Mouse (Mus musculus) gastrocnemius, postnatal 36 days (tissue): ENCODE measurements at regions not wholly inside any gene's neighbourhood (a gene's known extent, or its start where the extent isn't known, plus 50 kb on each side); places are given as distances from the start of the nearest gene placed in this dataset.
A peak's percentile ranks its signal among the peaks of the same experiment; 100 is the strongest.
"Not testable (repeated sequence)": the region's sequence is repeated elsewhere in the genome, so short reads cannot be mapped to it uniquely, and the experiment has no call there.

Experiments
- DNase-seq, 2 experiments: peaks; one replicate each; pipeline ENCODE4 v3.0.0; 2022
- intact Hi-C: fragments of 180-260 bp; cut with DNase I; formaldehyde crosslinking; loops from one replicate; pipeline ENCODE4 v1.15.1; 2025

DNA sequence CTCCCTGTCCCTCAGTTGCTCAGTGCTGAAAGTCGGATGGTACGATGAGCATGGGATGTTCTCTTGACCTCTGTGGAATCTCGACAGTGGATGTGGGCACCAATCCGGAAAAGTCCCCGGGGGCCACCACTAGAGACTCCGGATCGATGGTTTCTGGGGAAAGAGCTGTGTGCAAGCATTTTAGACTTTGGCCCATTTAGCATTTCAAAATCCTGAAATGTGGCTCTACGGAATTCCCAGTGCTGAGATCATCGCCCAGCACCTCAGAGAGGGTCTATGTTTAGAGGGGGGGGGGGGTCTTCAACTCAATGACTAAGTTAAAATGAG, 68.6 kb downstream of the Tomm20 start:
- intact Hi-C loops: loop anchor here (5.0 kb wide), 2 partner anchors 35 to 40 kb away; no protein-coding TSS in a partner anchor
- no peak for DNase-seq

DNA sequence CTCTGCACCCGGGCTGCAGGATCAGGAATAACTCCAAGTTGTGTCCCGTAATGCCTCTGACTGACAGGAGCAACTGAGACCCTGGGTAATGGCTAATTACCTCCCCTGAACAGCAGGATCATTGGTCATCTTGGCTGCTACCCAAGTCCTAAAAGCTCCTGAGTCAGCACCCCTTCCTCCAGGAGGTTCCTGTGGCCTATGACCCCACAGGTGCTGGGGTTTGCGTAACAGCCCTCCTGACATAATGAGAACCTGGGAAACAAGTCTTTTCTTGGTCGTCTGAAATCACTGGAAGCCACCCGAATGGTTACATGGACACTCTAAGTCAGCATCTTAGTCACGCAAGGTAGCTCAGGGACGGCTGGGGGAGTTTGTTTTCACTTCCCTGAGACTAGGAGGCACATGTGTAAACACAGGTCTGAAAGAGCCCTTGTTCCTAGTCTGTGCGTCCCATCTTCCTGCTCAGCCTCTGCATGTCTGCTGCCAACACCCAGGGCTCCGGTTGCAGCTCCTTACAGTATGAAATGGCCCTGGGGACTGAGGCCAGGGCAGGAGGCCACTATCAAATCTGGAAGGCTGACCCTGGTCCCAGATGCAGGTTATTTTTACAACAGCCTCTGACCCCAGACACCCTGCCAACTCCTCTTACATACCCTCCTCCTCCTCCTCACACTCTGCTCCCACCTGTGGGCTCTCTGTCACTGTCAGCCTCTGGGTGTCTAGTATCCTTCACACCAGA, 69.2 kb downstream of the Tomm20 start:
- intact Hi-C loops: loop anchor here (5.0 kb wide), 2 partner anchors 34 to 41 kb away; no protein-coding TSS in a partner anchor
- DNase-seq: peak; percentile 58 to 60

- intact Hi-C loops: loop anchor here (5.0 kb wide), 2 partner anchors 33 to 42 kb away; no protein-coding TSS in a partner anchor
- no peak for DNase-seq
Measured at GRCm38 (mm10) chr8:126875491-126876155, 70.0 kb downstream of the Tomm20 start.

- intact Hi-C loops: loop anchor here (5.0 kb wide), 2 partner anchors 33 to 42 kb away; no protein-coding TSS in a partner anchor
- no peak for DNase-seq
Measured at GRCm38 (mm10) chr8:126874846-126875245, 70.8 kb downstream of the Tomm20 start.

DNA sequence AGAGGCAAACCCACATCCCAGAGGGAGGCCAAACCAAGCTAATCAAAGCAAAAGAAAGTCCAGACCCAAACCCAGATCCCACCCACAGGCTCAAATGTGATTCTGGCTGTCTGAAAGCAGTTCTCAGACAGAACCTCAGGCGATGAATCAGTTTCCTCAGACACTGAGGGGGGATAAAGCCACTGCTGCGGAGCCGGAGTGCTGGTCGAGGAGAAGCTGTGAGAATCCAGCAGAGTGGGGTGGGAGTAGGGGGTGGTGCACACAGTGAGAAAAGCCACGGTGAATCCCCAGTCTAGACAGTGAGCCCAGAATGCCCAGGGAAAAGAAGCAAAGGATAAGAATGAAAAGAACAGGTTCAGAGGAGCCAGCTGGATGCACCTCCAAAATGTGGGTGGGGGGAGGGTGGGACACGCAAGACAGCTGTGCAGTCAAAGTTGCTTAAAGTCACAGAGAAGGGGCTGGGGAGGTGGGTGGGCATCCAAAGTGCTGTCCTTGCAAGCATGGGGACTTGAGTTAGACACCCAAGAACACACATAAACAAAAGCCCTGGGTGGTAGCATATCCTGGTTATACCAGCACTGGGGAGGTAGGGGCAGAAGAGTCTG, 71.4 kb downstream of the Tomm20 start:
- DNase-seq: no peak
- intact Hi-C loops: no loop called here

GRCm38 (mm10) chr8:126873306-126873705, 72.3 kb downstream of the Tomm20 start:
- intact Hi-C loops: no loop called here
- DNase-seq: no peak

DNA sequence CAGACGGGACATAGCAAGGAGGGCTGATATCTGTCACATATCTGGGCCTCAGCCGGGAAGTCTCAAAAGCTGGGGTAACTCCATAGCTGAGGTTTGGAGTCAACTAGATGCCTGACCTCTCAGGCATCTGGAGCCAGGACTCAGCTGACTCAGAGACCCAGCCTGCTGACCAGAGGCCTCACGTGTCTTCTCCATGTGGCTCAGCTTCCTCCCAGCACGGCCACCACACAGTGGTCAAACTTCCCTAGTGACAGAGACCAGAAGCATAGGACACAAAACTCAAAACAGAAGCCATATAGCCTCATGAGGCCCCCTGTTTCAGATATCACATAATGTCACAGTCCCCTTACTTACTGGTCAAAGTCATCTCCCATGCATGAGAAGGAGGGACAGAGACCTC, 73.1 kb downstream of the Tomm20 start:
- intact Hi-C loops: no loop called here
- DNase-seq: peak; percentile 42 to 61

DNA sequence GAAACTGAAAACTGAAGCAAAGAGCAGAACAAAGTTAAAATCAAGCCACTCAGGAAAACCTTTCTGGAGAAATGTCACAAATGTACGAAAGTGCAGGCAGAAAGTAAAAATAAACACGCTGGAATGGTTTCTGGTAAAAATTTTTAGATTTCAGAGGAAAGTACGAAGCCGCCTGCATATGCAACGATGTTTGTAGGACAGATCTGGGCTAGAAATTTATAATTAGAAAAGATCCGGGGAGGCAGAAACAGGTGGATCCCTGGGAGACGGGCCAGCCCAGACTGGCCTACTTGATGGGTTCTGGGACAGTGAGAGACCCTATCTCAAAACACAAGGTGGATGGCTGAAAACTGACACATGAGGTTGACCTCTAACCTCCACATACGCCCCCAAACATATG, 73.5 kb downstream of the Tomm20 start:
- no peak for DNase-seq
- intact Hi-C loops: no loop called here

GRCm38 (mm10) chr8:126869464-126869850, 76.2 kb downstream of the Tomm20 start:
- intact Hi-C loops: no loop called here
- DNase-seq: no peak

DNA sequence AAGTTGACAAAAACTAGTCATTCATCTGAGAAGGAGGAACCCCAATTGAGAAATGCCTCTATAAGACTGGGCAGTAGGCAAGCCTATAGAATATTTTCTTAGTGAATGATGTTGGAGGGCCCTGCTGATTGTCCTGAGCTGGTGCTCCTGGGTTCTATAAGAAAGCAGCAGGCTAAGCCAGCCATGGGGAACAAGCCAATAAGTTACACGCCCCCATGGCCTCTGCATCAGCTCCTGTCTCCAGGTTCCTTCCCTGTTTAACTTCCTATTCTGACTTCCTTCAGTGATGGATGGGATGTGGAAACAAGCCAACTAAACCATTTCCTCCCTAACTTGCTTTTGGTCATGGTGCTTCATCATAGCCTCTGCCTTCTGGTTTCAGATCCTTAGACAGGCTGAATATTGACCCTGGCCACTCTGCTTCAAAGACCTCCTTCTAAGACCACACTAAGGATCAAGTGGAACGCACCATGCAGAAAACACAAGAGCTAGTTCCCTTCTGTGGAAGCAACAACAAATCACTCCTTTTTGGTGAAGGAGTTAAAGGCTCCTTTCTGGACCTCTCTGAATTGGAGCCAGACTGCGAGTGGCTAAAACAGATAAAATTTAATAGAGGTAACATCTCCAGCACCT, 76.7 kb downstream of the Tomm20 start:
- no peak for DNase-seq
- intact Hi-C loops: no loop called here

DNA sequence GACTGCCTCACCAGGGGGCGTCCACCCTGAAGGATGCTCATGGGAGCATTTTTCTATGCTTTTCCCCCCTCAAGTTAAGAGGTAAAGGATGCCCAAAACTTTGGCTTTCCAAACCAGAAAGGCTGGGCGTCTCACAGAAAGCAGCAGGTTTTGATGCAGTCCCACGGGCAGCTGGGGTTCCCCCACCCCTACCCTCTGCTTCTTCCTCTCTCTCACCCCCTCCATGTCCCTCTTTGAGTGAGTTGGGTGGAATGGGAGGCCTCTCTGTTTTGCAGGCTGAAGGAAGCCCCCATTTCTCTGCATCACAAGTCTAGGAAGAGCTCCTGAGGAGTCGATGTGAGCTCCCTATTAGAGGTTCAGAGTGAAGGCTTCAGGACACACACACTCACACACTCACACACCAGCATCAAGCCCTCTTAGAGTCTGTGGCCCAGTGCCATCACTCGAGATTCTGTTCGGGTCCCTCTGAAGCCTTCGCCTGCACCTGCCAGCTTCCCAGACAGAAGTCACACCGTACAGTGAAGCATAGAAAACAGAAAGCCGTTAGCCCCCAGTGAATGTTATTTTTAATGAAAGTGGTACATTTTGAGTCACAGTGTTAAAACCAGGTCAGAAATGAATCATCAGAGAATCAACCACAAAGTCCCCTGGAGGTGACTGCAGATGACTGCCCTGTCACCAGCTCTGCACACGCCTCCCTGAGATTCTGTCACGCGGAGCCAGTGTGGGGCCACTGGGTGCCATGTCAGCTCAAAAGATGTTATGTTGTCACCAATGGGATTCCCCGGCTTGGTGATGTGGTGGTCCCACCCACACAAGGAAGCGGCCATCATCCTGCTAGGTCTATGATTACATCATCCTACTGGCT, 78.3 kb downstream of the Tomm20 start:
- DNase-seq: no peak
- intact Hi-C loops: no loop called here

- no peak for DNase-seq
- intact Hi-C loops: no loop called here
Measured at GRCm38 (mm10) chr8:126864314-126864948, 81.2 kb downstream of the Tomm20 start.

DNA sequence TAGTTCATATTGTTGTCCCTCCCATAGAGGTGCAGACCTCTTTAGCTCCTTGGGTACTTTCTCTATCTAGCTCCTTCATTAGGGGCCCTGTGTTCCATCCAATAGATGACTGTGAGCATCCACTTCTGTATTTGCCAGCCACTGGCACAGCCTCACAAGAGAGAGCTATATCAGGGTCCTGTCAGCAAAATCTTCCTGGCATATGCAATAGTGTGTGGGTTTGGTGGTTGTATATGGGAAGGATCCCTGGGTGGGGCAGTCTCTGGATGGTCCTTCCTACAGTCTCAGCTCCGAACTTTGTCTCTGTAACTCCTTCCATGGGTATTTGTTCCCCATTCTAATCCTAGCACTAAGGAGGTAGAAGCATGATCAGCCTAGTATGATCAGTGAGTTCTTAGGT, 82.0 kb downstream of the Tomm20 start:
- intact Hi-C loops, DNase-seq: not testable (repeated sequence)

DNA sequence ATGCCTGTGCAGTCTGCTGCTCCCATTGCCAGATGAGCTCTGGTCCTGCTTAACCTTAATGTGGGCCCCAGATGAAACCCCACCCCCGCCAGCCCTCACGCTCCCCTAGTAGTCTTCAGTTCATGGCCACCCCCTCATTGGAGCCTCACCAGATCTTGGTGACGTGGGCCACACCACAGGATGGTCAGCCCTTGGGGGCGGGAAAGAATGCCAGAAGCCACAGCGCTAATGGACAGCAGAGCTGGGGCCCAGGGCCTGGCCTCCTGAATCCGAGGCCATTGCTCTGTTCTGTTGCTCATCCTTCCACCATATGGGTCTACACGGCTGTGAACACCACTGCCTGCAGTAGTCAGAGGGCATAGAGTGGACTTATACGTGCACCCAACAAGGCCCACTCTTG, 83.9 kb downstream of the Tomm20 start:
- DNase-seq: no peak

GRCm38 (mm10) chr8:126860630-126861029, 85.0 kb downstream of the Tomm20 start:
- DNase-seq: no peak
- intact Hi-C loops: no loop called here

More for the DNA sequence above, 83.9 kb downstream of the Tomm20 start:
- intact Hi-C loops: no loop called here

DNA sequence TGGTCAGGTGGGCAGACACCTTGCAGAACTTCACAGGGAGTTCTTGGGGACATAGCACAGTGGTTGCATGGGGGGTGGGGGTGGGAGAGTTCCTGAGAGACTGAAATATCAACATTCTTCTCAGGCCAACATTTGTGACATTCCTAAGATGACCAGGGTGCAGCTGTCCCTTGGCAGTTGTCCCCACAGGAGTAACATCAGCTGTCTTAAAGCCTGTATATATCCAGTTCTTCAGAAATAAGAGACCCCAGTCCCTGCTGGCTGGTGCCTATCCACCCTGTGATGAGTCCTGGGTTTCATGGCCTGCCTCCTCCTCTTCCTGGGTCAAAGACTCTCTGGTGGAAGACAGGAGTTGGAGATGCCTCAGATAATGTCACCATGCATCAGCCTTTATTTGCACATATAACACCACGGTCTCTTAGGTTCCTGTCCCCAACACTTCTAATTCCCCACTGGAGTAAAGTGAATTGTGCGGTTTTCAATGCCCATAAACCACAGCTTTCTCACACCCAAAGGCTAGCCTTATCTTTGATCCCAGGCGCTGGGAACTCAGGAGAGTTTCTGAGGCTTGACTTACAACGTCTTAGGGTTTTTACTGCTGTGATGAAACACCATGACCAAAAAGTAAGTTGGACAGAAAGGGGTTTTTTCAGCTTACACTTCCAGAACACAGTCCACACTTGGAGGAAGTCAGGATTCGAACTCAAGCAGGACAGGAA, 85.8 kb downstream of the Tomm20 start:
- intact Hi-C loops: no loop called here
- no peak for DNase-seq

DNA sequence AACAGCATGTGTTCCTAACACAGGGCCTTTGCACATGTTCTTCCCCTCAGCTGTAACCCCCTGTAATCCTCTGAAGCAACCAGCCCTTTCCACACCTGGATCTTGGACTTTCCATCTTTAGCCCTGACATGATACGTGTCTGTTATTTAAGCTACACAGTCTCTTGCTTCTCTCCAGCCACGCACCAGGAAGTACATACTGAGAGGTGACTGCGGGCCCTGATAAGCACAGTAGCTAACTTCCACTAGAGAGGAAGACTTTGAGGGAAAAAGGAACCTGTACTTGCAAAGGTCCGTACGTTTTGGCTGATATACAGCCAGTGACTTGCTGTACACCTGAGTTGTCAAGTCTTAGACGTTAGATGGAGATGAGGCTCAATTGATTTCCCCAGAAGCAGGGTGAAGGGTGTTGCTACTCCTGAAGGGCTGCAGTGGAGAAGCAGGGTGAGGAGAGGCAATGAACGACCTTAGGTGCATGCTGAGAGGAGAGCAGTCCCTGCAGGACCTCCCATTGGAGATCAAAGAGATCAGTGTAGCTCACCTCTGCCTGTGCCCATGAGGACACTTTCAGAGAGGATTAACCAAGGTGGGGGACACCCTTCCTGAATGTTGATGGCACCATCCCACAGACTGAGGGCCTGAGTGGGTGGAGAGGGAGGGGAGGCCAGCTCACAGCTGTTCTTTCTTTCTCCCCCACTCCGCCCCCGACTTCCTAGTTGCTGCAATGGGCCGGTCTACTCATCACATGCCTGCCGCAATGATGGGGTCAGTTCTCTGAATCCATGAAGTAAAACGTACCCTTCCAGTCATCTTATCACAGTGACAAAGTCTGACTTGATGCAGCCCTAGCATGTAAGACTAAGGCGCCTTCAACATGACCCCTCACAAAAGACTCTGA, 88.1 kb downstream of the Tomm20 start:
- DNase-seq: no peak
- intact Hi-C loops: no loop called here

DNA sequence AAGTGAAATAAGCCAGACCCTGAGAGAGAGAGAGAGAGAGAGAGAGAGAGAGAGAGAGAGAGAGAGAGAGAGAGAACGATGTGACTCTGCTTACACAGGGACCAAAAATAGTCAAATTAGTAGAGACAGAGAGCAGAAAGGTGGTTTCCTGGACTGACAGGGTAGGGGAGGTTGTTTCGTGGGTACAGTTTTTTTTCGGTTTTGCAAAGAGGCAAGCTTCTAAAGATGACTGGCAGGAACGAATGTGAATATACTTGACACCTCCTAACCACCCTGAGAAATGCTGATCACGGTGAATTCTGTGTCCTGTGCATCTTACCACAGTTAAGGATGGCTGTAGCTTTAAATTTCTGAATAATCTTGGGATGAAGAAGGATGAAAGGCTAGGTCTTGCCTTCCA, 89.7 kb downstream of the Tomm20 start:
- DNase-seq: no peak
- intact Hi-C loops: no loop called here
